Mouse (Mus musculus): Measurements from ENCODE around the gene Rims4.

Gene Rims4

DNA sequence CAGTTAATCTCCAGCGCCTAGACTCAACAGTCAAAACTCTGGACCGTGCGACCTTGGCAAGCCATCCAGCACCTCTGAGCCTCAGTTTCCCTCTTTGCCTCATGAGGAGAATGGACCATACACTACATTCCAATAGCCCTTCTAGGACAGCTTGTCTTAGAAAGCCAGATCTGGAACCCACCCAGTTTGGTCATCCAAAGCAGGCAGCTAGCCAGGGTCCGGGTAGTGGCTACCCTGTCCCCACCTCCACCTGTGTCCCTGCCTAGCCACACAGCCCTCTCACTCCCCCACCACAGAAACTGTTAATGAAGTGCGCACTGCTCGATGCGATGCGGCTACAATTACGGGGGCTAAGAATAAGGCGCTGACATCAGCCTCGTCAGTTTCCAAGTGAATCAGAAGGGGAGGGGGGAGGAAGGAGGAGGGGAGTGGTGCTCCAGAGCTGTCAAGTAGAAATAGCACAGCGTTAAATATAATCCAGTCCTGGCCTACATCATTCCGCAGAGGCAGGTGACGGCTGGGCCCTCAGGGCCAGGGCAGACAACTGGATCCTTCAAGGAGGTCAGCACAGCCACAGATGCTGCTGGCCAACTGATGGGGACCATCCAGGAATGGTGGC lies 6.5 kb downstream of the Rims4 start:
- no peak for DNase-seq (ENCODE audit: low spot score in 2 of 2)

DNA sequence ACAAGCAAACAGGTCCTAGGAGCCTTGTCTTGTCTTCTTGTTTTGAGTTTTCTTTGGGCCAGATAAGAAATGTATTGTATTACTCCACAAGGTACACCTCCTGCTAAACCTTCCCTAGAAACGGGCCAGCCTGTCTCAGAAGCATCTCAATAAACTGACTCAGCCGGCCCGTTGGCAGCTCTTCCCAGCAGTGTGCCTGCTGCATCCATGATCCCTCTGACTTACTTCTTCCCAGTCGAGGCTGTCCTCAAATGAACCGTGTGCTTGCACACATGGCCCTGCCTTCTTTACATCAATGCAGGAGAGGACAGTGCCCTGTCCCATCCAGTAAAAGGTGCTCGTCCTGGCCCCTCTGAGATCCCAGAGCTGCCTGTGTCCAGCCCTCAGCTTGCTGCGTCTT lies 8.9 kb downstream of the Rims4 start:
- DNase-seq (ENCODE audit: low spot score in 2 of 2): no peak

DNA sequence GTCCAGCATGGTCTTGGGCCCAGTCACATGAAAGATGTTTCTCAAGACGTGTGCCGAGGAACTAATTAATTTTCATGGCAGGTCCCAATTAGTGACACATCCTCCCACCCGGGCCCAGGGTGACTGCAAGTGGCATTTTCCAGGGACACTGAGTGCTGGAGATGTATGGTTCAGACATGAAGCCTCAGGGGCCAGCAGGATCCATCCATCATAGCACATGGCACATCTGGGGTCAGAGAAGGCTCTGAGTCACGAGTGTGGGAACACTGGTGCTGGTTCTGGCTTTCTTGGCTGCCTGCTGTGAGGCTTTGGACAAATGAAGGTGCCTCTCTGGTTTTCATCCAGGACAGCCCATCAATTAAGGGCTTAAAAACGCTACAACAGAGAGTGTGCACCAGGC lies 11.4 kb downstream of the Rims4 start:
- no peak for DNase-seq (ENCODE audit: low spot score in 2 of 2)

DNA sequence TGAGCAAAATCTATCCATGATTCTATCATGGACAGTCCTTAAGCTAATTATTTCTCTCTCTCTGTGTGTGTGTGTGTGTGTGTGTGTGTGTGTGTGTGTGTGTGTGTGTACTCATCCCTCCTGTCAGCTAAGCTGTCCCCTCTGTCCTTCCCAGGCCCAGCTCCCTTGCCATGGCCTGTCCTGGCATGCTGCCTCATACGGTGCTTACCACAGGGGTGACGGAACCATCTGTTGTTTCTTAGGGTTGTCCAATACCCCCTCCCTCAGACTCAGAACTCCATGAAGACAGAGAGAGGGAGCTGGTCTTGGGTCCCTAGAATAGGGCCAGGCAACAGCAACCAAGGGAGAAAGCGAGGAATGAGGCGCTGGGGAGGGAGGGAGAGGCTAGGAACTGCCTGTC lies 14.2 kb downstream of the Rims4 start:
- no peak for DNase-seq (ENCODE audit: low spot score in 2 of 2)

DNA sequence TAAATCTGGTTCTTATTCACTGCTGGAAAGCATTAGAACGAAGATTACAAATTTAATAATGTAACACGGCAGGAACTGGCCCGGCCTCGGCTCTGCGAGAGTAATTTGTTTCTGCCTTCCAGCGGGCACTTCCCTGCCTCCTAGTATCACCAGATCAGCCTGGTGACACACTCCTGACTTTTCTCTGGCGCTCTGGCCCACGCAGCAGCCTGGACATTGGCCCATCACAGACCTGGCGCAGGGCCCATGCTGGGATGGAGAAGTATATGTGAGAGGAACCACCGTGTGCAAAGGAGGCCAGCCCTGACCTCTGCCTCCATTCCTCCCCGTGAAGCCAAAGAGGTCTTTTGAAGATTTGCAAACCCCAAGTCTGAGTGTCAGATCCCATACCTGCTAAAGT lies 15.0 kb downstream of the Rims4 start:
- no peak for DNase-seq (ENCODE audit: low spot score in 2 of 2)

DNA sequence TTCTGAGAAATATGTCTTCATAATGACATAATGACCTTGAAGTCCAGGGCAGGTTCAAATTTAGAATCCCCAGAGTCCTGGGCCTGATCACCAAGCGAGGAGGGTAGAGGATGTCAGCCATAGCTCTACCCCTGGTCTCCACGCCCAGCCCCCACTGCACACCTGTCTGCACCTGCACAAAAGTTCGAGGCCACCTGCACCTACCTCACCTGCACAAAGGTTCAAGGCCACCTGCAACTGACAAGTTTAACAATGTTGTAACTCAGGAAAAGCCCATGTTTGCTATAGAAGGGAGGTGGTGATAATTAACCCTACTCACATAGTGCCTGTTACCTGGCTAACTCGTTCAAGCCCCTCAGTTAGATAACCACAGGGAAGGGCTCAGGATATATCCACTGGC lies 16.0 kb downstream of the Rims4 start:
- DNase-seq (ENCODE audit: low spot score in 2 of 2): no peak

DNA sequence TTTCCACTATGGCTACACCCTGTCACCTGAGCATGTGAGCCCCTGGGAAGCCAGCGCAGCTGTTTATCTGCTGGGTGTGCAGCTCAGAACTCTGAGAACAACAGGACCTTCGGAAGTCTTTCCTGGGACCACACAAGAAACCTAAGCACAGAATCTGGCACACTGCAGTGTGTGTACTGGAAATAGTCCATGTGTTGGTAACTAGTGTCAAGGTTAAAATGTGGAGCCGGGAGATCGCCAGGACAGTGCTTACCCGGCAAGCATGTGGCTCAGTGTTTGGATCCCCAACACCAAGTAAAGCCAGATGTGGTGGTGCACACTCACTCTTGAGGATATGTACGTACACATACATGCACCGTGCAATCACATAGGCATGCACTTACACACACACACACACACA lies 17.4 kb downstream of the Rims4 start:
- DNase-seq (ENCODE audit: low spot score in 2 of 2): no peak

DNA sequence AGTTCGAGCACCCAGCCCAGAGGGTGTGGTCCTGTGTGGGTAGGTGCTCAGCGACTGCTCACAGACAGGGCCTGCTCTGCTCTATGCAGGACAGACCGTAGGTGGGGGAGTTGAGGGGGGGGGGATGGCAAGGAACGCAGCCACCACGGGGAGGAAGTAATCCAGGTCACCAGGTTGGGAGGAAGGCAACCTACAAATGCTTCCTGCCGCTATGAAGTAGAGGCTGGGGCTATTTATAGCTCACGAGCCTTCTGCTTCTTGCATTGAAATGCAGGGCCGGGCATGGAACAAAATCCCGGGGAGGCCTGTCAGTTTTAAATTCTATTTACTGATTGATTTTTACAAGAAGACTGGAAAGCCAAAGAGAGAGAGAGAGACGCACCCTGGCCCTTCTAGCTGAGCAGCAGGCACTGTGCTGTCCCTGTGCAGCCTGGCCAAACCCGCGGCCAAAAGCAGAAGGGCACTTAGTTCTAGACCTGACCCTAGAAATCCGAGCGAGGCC lies 18.5 kb downstream of the Rims4 start:
- no peak for DNase-seq (ENCODE audit: low spot score in 2 of 2)

DNA sequence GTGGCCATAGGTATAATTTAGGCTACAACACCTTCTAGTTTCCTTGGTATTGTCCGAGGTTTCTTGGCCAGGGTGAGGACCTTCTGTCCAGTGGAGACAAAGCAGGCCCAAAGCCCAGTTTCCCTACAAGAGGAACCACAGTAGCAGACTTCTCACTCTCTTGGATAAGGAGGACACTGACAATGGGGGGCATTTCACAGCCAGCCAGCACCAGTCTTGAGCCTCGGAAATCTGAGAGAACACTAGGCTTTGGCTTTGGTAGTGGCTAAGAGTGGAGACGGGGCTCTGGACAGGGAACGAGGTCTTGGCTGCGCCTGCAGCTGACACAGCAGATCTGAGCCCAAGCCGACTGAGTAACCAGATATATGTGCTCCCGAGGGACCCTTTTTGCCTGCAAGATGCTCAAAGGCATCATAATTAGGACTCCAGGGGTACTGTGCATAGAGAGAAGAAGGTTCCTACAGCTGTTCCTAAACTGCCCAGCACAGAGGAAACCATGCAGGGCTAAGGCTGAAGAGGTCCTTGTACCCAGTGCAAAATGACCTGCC lies 20.4 kb downstream of the Rims4 start:
- DNase-seq (ENCODE audit: low spot score in 2 of 2): no peak

DNA sequence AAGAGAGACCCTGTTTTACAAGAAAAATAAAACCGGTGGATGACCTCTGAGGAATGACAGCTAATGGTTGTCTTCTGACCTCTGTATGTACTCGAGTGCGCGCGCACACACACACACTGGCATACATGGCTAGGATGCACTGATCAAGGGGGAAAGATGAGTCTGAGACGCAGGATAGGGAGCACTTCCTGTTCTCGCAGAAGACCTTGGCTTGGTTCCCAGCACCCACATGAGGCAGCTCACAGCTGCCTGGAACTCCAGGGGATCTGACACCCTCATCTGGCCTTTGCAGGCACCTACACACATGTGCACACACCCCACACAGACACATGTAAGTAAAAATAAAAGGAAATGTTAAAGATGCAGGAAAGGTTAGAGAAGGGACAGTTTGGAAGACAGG lies 21.5 kb downstream of the Rims4 start:
- DNase-seq (ENCODE audit: low spot score in 2 of 2): no peak

DNA sequence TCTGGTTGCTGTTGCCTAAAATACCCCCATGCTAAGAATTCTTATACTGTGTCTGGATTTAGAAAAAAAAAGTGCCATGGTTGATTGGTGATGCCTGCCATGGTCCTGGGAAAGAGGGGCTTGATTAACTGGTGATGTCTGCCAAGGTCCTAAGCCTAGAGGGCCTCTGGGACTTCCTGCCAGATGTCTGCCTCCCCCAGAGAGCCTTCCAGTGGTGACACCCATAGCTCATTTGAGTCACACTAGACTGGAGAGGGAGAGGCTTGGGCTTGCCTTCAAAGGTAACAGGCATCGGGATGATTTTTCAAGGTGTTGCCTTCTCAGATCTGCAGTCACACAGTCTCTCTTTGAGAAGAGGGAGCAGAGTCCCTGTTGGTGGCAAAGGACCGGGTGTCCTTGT lies 23.3 kb downstream of the Rims4 start:
- no peak for DNase-seq (ENCODE audit: low spot score in 2 of 2)

DNA sequence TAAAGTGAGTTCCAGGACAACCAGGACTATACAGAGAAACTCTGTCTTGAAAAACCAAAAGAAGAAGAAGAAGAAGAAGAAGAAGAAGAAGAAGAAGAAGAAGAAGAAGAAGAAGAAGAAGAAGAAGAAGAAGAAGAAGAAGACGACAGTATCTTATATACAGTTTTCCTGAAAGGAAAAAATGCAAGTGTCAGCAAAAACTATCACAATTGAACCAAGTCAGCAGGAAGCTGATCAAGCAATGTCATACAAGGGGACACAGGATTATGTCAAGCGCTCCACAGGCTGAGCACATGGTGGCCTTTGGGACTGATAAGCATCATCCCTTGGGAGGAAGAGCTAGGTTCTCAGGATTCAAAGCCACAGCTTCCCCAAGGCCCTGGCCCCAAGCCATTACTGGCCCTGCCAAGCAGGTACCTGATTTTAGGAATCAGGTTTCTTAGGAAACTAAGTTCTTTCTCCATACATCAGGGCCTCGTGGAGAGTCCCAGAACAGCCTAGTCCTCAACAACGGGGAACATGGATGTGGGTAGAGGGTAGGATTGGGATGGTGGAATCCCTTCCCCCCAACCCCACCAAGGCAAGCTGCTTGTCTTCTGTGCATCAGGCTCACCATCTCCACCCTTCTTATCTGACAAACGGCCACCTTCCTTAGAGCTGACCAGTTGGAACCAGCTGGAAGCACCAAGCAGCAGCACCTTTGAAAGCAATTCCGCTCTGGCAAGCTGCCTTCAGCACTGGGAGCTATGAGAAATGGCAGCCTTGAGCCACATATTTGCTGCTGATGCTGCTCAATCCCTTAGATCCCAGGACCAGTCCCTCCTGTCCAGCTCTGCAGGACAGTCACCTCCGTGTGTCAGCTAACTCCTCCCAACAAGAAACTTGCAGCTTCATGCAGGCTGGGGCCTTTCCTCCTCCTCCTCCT lies 24.8 kb downstream of the Rims4 start:
- no peak for DNase-seq (ENCODE audit: low spot score in 2 of 2)

DNA sequence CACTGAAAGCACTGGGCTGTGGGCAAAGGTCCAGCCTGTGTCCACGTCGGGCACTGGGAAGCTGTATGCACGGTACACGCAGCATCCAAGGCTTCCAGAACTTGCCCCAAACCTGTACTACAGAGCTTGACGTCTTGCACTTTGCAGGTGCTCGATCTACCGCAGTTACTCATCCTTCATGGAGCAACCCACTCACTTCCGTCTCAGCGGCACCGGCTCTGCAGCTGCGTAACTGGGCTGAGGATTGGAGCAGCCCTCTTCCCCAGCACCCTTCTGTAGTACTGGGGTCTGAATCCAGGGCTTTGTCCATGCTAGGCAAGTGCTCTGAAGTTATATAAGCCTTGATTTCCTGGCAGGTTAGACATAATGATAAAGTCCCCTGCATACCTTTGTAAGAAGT lies 27.2 kb downstream of the Rims4 start:
- DNase-seq (ENCODE audit: low spot score in 2 of 2): no peak

DNA sequence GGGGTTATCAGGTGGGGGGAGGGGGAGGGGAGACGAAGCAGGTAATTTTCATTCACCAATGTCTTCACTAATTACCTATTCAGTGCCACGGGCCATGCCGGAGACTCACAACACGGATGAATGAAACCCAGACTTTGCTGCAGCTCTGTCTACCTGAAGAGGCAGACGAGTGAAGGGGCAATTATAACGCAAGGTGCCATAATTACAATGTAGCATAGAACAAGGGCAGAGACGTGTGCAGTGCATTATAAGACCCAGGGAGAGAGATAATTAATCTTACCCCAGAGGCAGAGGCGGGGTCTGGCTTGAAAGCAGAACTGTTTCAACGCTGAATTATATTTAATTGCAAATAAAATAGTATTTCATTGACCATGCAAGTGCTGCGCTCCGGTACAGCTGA lies 27.9 kb downstream of the Rims4 start:
- DNase-seq (ENCODE audit: low spot score in 2 of 2): no peak

DNA sequence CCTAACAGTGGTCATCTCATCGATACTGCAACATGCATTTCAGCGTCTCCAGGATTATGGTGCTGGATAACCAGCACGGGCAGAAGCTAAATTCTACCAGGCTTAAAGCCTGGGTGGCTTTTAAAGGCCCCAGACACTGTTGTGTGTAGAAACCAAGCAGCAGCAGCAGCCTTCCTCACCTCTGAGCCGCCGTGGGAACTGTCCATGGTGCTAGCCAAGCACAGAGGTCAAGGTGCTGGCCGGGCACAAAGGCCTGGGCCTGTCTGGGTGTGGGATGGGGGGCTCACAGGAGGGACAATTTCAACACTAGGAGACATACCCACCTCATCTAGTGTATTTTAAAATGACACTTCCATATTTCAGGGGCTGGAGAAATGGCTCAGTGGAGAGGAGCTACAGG lies 29.1 kb downstream of the Rims4 start:
- DNase-seq (ENCODE audit: low spot score in 2 of 2): peak in 1 of 2 experiments; percentile 4

DNA sequence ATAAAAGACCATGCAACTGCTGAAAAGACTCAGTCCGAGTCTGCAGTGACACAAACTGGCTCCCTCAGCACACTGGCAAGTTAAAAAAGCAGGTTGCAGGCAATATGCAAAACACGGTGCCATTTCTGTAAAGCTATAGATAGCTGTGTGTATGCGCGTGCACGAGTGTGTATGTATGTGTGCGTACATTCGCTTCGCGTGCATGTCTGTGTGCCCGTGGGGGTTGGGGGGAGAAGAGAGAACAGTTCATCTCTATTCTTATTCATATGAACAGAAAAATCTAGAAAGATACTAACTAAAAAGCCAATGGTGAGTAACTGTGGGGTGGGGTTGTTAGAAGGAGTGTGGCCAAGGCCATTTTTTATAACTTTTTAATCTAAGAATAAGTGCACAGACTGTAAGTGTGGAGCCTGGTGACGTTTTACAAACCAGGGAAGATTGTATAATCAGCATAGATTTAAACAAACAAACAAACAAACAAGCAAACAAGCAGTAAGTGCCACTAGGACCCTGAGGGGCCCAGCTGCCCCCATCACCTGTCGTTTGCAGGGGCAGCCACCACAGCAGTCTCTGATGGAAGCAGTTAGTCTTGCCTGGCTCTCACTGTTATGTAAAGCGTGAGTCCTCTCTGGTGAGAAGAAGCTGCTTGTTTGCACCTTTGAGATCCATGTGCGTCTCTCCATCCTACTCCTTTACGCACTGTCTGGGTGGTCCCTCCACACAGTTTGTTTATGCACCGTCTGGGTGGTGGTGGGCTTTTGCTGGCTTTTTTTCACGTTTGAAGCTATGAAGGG lies 35.4 kb downstream of the Rims4 start:
- DNase-seq (ENCODE audit: low spot score in 2 of 2): no peak

DNA sequence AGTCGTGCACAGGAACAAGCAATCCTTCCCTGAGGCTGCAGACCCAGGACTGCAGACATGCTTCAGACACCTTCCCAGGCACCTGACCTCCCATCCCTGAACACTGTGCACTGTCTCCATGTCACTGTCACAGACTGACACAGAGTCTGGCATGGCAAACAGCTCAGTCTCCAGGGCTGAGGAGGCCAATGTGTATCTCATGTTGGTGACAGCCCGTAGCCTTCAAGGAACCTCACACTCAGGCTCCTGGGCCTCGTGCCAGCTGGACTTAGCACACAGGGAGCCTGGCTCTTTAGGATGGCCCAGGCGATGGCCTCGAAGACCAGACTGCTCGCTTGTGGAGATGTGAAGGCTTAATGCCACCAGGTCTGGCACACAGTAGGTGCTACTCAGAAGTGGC lies 37.6 kb downstream of the Rims4 start:
- DNase-seq (ENCODE audit: low spot score in 2 of 2): no peak

DNA sequence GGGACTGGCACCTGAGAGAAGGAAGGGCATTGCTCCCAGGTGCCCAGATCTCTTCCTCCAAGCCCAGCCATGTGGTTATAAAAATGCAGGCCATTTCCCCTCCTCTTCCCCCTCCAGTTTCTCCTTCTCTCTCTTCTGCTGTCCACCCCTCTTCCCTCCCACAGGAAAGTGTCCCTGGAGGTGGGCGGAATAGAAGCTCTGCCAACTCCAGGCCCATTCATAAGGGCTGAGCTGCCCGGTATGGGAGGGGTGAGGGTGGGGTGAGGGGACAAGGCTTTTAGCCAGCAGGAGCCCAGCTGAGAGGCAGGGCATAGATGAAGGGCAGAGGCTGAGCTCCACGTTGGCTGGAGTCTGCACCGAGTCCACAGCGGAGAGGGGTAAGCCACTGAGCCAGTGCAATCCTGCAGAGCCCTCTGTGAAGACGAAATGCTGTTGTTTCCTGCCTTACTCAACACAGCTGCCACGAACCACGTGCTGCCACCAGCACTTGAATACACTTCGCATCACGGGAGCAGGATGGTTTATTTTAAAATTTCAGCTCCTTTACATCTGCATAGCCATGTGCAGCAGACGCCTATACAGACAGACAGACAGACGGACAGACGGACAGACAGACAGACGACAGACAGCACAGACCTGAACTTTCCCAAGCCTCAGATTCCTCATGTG lies 41.5 kb downstream of the Rims4 start:
- DNase-seq (ENCODE audit: low spot score in 2 of 2): no peak

DNA sequence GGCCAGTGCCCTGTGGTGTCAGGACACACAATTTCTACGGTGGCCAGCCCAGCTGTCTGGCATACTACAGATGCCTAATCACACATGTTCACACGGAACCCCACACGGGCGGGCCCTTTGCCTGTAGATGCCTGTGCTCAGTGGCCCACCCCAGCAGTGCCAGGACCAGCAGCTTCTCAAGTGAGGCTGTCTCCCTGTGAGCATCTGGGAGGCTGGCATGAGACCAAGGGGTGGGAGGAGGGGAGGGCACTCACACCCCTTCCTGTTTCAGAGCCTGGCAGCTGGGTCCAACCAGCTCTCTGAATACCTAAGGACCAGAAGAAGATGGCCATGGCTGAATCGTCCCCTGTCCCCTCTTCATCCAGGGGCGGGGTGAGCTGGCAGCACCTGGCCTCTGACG lies 43.0 kb downstream of the Rims4 start:
- DNase-seq (ENCODE audit: low spot score in 2 of 2): no peak

DNA sequence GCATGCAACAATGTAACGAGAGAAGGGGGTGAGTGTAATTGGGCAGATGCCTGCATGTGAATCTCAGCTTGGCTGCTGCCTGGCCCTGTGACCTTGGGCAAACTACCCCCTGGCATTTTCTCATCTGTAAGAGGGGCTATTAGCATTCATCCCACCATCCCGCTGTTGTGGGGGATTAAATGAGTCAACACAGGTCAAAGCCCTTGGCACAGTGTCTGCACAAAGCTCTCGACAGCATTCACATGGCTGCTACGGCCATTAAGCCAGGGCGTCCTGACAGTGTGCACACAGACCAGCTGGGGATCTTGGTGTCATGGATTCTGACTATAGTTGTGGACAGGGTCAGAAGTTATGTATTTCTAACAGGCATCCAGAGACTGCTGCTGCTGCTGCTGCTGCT lies 43.6 kb downstream of the Rims4 start:
- DNase-seq (ENCODE audit: low spot score in 2 of 2): no peak

DNA sequence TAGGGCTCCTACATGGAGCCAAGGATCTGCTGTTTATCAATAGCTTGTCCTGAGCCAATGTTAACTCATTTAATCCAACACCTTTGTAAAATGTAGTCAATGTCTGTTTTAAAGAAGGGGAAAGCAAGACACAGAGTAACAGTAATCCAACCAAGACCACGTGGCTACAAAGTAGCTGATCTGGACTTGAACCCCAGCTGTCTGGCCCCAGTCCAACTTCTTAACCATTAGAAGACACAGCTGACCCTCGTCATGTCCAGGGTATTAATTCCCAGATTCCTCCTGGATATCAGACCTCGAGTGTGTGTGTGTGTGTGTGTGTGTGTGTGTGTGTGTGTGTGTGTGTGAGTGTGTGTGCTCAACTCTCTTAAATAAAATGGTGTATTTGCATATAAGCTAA lies 46.6 kb downstream of the Rims4 start:
- no peak for DNase-seq (ENCODE audit: low spot score in 2 of 2)

DNA sequence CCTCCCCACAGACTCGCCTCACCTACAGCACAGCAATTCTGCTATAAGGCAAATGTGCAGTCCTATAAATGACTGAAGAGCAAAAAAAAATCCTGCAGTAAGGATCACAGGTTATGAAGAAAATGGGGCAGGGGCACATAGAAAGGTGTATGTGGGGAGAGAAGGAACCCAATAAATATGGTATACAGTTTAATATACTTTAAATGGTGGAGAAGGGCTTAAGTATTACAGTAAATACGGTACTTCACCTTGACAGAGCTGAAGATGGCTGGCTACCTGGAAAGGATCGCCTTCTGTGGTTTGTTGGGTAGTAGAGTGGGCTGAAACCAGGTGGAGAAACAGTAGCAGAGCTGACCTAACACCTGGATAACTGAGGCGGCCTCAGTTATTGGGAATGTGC lies 47.2 kb downstream of the Rims4 start:
- DNase-seq (ENCODE audit: low spot score in 2 of 2): no peak

Measured in spleen, postnatal 14 days (tissue).